Mouse (Mus musculus): Measurements from ENCODE around the gene Nfix.

DNA sequence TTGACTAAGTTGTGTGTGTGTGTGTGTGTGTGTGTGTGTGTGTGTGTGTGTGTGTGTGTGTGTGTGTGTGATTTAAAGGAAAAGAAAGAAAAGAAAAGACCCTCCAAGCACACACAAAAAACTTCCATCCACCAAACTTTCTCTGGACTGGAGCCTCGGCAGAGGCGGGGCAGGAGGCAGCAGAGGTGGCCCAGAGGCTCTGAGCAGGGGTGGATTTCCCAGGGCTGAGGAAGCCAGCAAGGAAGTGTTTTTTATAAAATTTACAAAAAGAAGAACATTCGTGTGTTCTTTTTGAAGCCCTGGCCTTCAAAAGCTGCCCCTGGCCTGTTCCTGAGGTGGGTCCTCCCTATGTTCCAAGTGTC is 87.4 kb downstream of the Nfix start:
- no peak for TF ChIP-seq CTCF (conservative IDR thresholded peaks at IDR 0.05; ENCODE audit: low read length)
- TF ChIP-seq POU5F1 (IDR thresholded peaks at IDR 0.05; ENCODE audit: borderline replicate concordance, low read length), result no peak
